Mouse (Mus musculus): ENCODE measurements around the gene Rpl19. TPM values are rescaled to one million over a fixed set of nuclear protein-coding genes. Genes with fewer than 3 reads are reported as not detected.

The Rpl19 gene
- polyA plus RNA-seq, 1 experiment from 2014 or later: 710 TPM

DNA sequence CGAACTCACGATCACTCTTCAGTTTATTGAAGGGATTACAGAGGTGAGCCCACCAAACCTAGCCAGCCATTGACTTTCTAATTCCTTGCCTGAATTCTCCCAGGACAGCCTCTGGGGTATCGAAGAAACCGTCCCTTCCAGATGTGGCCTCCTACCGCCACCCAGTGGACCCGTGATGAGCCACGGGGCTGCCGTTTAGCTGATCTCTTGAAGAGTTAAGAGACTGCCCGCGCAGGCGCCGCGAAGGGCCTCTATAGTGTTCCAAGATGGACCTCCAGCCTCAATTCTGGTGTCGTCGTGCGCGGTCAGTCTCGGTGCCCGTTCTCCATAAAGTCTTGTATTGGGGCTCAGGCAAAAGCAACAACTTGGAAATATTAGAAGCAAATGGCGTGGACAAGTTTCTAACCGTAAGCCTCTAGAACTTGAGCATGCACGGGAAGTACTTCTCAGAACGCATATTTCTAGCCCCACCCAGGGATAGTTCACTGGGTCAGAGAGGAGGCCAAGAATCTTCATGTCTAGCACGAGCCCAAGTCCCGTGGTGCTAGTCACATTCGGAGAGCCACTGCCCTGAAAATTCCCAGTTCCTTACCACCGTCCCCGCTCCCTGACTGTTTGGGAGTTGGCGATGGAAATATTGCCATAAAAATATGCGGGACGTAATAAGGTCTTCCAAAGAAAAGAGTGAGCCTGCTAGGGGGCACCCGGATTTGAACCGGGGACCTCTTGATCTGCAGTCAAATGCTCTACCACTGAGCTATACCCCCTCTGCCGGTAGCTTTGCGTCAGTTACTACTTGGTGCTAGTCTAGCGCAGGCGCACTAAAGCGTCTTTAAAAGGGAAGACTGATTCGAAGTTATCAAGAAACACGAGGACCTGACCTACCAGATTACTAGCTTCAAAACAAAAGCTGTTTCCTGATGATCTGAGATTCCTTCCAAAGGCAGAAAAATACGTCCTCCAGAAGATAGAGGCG, 38.7 kb upstream of the Rpl19 start:
- Histone ChIP-seq H3K36me3 (no peaks in the 10 kb centered on the region), H3K4me2 (replicated peaks) (peak overlapping the region; percentile 85), H3K27me3 (peaks cover 41% of the 10 kb centered on the region), H3K4me1 (replicated peaks) (peaks cover 32% of the 10 kb centered on the region), H3K27ac (peak overlapping the region; percentile 82), H3K9me3 (no peaks in the 10 kb centered on the region), H3K9ac (replicated peaks) (peak overlapping the region; percentile 81), H3K4me3 (replicated peaks) (peak overlapping the region; percentile 90)
- WGBS: under 1% methylated on average over 42 of the region's 42 CpGs
- peak; percentile 84 for ATAC-seq

- H3K4me2 ChIP-seq (replicated peaks): peak overlapping the region; percentile 85
- H3K4me1 ChIP-seq (replicated peaks): peaks cover 32% of the 10 kb centered on the region
- peak overlapping the region; percentile 82 for H3K27ac ChIP-seq
- H3K36me3 ChIP-seq: no peaks in the 10 kb centered on the region
- peak overlapping the region; percentile 90 for H3K4me3 ChIP-seq (replicated peaks)
- H3K27me3 ChIP-seq: peaks cover 41% of the 10 kb centered on the region
- peak; percentile 78 for ATAC-seq
- under 1% methylated on average over 26 of the region's 26 CpGs for WGBS
- peak overlapping the region; percentile 81 for H3K9ac ChIP-seq (replicated peaks)
- no peaks in the 10 kb centered on the region for H3K9me3 ChIP-seq
Observed at GRCm38 (mm10) chr11:97988530-97989096, 37.9 kb upstream of the Rpl19 start.

GRCm38 (mm10) chr11:97994539-97995100, 31.9 kb upstream of the Rpl19 start:
- WGBS: 7% methylated on average over 13 of the region's 13 CpGs
- Histone ChIP-seq H3K4me2 (replicated peaks) (peak overlapping the region; percentile 79), H3K9me3 (no peaks in the 10 kb centered on the region), H3K9ac (replicated peaks) (peak overlapping the region; percentile 65), H3K4me3 (replicated peaks) (peak overlapping the region; percentile 44), H3K27ac (no peak overlapping the region), H3K36me3 (no peaks in the 10 kb centered on the region), H3K4me1 (replicated peaks) (peaks cover 26% of the 10 kb centered on the region), H3K27me3 (peaks cover 22% of the 10 kb centered on the region)
- ATAC-seq: peak; percentile 53

DNA sequence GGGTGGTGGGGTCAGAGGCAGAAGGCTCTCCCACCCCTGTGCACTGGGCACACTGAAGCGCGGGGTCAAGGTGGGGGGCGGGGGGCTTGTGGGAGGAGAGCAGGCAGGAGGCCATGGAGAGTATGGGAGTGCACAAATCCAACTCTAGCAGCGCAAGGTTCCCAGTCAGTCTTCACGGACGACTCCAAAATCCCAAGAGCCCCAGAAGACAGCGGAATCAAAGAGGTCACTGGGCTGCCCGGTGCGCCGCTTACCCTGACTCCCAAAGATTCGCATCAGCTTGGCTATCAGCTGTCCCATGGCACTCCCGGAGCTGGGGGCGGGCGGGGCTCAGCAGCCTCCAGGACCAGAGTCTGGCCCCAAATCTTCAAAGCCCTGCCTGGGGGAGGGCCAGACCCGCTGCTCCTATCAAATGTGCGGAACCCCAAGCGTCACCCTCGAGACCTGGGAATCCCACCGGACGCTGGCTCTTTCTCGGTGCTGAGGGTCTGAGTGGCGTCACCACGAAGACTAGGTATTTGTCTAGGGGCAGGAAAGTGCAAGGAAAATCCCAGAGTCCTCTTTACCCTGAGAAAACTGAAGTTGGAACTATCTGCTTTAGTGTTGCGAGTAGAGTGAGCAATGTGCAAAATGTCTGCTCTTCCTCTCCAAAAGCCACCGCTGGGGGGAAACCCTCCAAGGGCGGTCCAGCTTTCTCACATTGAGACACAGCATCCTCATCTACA, 30.8 kb upstream of the Rpl19 start, which contains the start of gene Arl5c:
Gene Arl5c, minus strand, starts transcription at position 618 of the 725 bp plus-strand sequence.
- Histone ChIP-seq H3K27me3 (peaks cover 18% of the 10 kb centered on the region), H3K4me1 (replicated peaks) (peaks cover 19% of the 10 kb centered on the region), H3K4me2 (replicated peaks) (peak within 1 kb of the TSS; percentile 79), H3K9ac (replicated peaks) (peak within 1 kb of the TSS; percentile 65), H3K4me3 (replicated peaks) (peak within 1 kb of the TSS; percentile 44), H3K36me3 (no peaks in the 10 kb centered on the region), H3K27ac (no peak within 1 kb of the TSS), H3K9me3 (no peaks in the 10 kb centered on the region)
- ATAC-seq: peak; percentile 41
- WGBS: 2% methylated on average over 26 of the region's 26 CpGs

- H3K9ac ChIP-seq (replicated peaks): no peak overlapping the region
- peaks cover 20% of the 10 kb centered on the region for H3K27me3 ChIP-seq
- H3K9me3 ChIP-seq: no peaks in the 10 kb centered on the region
- peaks cover 23% of the 10 kb centered on the region for H3K4me1 ChIP-seq (replicated peaks)
- WGBS: 80% methylated on average over 1 of the region's 1 CpGs
- no peaks in the 10 kb centered on the region for H3K36me3 ChIP-seq
- H3K4me3 ChIP-seq (replicated peaks): no peak overlapping the region
- H3K27ac ChIP-seq: no peak overlapping the region
- no peak overlapping the region for H3K4me2 ChIP-seq (replicated peaks)
- ATAC-seq: no peak
Observed at GRCm38 (mm10) chr11:97996691-97997090, 29.8 kb upstream of the Rpl19 start.

DNA sequence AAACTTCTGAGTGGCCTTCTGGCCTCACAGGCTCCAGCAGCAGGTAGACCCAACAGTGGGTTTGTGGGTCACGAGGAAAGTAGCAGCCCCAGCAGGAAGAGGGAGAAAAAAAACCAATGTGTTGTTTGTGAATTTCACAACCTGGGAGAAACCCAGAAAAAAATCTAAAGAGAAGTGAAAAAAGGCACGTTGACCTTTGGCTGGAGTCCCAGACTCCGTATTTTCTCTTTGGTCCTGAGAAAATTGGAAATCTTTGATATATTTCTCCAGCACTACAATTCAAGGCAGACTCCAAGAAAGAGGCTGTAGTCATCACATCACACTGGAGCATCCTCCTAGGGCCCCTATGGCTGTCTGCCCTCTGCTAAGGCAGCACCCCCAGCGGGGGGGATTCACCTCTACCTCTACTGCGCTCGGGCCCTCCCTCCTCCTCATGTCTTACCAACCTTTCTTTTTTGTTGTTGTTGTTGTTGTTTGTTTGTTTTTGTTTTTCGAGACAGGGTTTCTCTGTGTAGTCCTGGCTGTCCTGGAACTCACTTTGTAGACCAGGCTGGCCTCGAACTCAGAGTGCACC, 29.0 kb upstream of the Rpl19 start:
- H3K4me1 ChIP-seq (replicated peaks): peaks cover 30% of the 10 kb centered on the region
- H3K36me3 ChIP-seq: no peaks in the 10 kb centered on the region
- WGBS: 82% methylated on average over 8 of the region's 8 CpGs
- no peak overlapping the region for H3K9ac ChIP-seq (replicated peaks)
- ATAC-seq: no peak
- H3K27me3 ChIP-seq: peaks cover 20% of the 10 kb centered on the region
- H3K4me2 ChIP-seq (replicated peaks): no peak overlapping the region
- no peak overlapping the region for H3K4me3 ChIP-seq (replicated peaks)
- no peaks in the 10 kb centered on the region for H3K9me3 ChIP-seq
- no peak overlapping the region for H3K27ac ChIP-seq

DNA sequence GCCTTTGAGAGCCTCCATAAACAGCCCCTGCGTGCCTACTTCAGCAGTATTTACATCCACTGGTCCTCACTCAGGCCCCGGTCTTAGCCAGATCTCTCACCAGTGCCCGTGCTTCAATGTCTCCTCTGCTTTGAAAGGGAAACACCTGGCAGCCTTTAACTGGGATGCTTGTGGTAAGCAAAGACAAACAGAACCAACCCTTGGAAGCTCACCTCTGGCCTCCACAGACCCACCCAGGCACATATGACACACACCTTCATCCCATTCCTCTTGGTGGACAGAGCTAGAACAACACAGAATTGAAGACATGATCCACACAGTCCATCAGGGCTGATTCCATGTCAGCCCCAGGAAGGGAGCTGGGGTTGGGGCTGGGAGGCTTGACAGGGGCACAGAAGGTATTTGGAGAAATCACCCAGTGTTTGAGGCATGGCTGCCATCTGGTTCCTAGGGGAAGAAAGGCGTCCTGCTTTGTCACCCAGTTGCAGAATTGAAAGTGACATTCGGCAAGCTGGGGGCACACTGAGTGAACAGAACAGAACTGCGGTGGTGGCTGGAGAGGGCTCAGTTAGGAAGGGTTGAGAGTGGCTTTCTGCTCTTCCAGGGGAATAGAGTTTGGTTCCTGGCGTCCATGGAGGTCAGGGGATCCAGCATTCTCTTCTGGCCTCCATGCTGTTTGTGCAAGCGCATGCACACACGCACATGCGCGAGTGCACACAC, 28.3 kb upstream of the Rpl19 start:
- Histone ChIP-seq H3K9me3 (no peaks in the 10 kb centered on the region), H3K4me2 (replicated peaks) (no peak overlapping the region), H3K27ac (no peak overlapping the region), H3K4me1 (replicated peaks) (peaks cover 38% of the 10 kb centered on the region), H3K27me3 (peaks cover 25% of the 10 kb centered on the region), H3K36me3 (peaks cover 7% of the 10 kb centered on the region), H3K4me3 (replicated peaks) (no peak overlapping the region), H3K9ac (replicated peaks) (no peak overlapping the region)
- WGBS: 83% methylated on average over 11 of the region's 11 CpGs
- no peak for ATAC-seq

DNA sequence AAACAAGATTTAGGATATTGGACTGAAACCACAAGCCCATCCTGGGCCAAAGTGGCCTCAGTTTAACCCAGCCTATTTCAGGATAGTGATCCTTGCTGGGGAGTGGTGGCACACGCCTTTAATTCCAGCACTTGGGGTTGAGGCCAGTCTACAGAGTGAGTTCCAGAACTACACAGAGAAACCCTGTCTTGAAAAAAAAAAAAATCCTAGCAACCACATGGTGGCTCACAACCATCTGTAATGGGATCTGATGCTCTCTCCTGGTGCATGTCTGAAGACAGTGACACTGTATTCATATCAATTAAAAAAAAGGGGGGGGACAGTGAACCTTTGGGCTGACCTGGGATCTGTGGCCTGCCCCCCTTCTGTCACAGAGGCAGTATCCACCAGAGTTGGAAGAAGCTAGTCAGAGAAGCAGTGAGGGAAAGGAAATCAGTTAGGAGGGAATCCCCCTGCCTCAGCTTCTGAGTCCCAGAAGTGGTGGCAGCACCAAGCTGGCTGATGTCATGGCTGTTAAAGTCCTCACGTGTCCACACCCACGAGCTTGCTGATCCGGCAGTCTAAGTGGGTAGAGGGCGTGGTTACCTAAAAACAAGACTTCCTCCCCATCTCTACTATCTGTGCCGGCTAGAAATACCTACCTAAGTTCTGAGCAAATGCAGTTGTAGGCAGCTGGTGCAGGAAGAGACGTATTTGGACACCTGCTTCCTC, 27.5 kb upstream of the Rpl19 start:
- no peak overlapping the region for H3K9ac ChIP-seq (replicated peaks)
- no peak for ATAC-seq
- no peaks in the 10 kb centered on the region for H3K9me3 ChIP-seq
- 76% methylated on average over 7 of the region's 7 CpGs for WGBS
- no peak overlapping the region for H3K4me2 ChIP-seq (replicated peaks)
- peaks cover 44% of the 10 kb centered on the region for H3K4me1 ChIP-seq (replicated peaks)
- no peak overlapping the region for H3K27ac ChIP-seq
- peaks cover 27% of the 10 kb centered on the region for H3K27me3 ChIP-seq
- peaks cover 13% of the 10 kb centered on the region for H3K36me3 ChIP-seq
- H3K4me3 ChIP-seq (replicated peaks): no peak overlapping the region

DNA sequence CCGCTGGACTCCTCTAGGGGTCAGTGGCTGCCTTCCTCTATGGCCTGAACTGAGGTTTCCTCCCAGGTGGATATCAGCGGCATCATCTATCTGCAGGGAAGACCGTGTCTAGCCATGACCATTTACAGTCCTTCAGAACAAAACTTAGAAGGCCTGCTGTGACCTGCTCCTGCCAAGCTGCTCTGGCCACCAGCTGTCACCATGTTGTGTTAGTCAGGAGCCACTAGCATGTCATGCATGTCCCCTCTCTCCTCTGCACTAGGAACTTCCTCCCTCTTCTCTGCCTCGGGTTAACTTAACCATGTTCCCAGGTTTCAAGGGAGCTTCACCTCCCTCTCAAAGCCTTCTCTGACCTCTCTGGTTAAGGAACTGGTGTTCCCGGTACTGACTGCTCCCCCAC, 26.8 kb upstream of the Rpl19 start:
- Histone ChIP-seq H3K9me3 (no peaks in the 10 kb centered on the region), H3K4me3 (replicated peaks) (no peak overlapping the region), H3K9ac (replicated peaks) (no peak overlapping the region), H3K27me3 (peaks cover 20% of the 10 kb centered on the region), H3K4me1 (replicated peaks) (peaks cover 40% of the 10 kb centered on the region), H3K36me3 (peaks cover 20% of the 10 kb centered on the region), H3K27ac (no peak overlapping the region), H3K4me2 (replicated peaks) (no peak overlapping the region)
- whole genome bisulfite sequencing: 77% methylated on average over 5 of the region's 5 CpGs
- ATAC-seq: no peak

- no peak for ATAC-seq
- no peak overlapping the region for H3K4me3 ChIP-seq (replicated peaks)
- H3K4me2 ChIP-seq (replicated peaks): no peak overlapping the region
- H3K27me3 ChIP-seq: peaks cover 12% of the 10 kb centered on the region; the same call in 1 of the 2 replicates
- H3K9ac ChIP-seq (replicated peaks): no peak overlapping the region
- H3K4me1 ChIP-seq (replicated peaks): peaks cover 31% of the 10 kb centered on the region
- no peaks in the 10 kb centered on the region for H3K9me3 ChIP-seq
- 56% methylated on average over 7 of the region's 7 CpGs for WGBS
- no peak overlapping the region for H3K27ac ChIP-seq
- H3K36me3 ChIP-seq: peaks cover 28% of the 10 kb centered on the region
Observed at GRCm38 (mm10) chr11:98000378-98001140, 26.0 kb upstream of the Rpl19 start.
